Mouse (Mus musculus): ENCODE measurements around the gene Mbnl1. TPM values are rescaled to one million over a fixed set of nuclear protein-coding genes. Genes with fewer than 3 reads are reported as not detected.

The Mbnl1 gene
- polyA plus RNA-seq, 1 experiment from 2014 or later, result 33.3 TPM

DNA sequence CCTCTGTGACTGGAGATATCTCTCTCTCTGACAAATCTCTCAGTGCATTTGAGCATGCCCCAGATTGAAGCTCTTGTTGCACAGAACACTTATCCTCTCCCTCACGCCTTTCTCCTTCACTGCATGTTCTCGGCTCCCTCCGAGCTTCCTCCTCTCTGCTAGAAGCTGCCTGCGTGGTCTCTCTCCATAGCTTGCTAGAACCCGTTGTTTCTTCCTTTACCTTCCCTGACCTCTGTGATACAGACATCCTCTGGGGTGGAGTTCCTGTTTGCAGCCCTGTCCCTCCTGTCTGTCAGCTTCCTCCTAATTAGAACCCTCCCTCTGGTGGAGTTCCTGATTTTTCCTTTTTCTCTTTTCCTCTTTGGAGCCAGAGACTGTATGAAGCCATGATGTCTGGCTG, 108.1 kb downstream of the Mbnl1 start:
- WGBS, result 66% methylated on average over 5 of the region's 5 CpGs
- Histone ChIP-seq H3K27me3 (no peaks in the 10 kb centered on the region), H3K9ac (replicated peaks) (no peak overlapping the region), H3K4me2 (replicated peaks) (no peak overlapping the region), H3K9me3 (no peaks in the 10 kb centered on the region), H3K27ac (replicated peaks) (no peak overlapping the region), H3K4me1 (no peaks in the 10 kb centered on the region), H3K4me3 (no peak overlapping the region), H3K36me3 (no peaks in the 10 kb centered on the region)
- ATAC-seq (ENCODE audit: low FRiP score, low read depth), result no peak

- H3K4me2 ChIP-seq (replicated peaks), result no peak overlapping the region
- H3K9me3 ChIP-seq, result no peaks in the 10 kb centered on the region
- H3K36me3 ChIP-seq, result no peaks in the 10 kb centered on the region
- no peaks in the 10 kb centered on the region for H3K4me1 ChIP-seq
- no peak overlapping the region for H3K9ac ChIP-seq (replicated peaks)
- ATAC-seq (ENCODE audit: low FRiP score, low read depth), result no peak
- no peak overlapping the region for H3K27ac ChIP-seq (replicated peaks)
- no peak overlapping the region for H3K4me3 ChIP-seq
- no peaks in the 10 kb centered on the region for H3K27me3 ChIP-seq
- WGBS, result 64% methylated on average over 3 of the region's 3 CpGs
Measured at GRCm38 (mm10) chr3:60582154-60582553, 109.5 kb downstream of the Mbnl1 start.

DNA sequence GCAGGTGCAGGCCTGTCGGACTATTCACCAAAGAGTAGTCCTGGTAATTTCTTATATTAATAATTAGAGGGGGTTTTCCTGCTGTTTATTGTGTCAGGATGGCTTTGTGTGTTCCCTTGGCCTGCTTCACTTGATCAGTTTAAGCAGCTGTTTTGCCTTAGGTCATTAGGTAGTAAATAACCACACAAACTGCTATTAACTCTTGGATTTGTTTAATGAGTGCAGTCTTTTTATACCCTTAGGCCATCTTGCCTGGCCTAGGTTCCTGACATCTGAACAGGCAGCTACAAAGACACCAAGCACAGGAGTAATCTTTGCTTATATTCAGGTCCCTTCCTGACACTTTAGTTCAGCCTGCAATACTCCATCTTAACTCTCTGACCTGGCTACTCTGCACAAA, 110.0 kb downstream of the Mbnl1 start:
- Histone ChIP-seq H3K4me3 (no peak overlapping the region), H3K4me1 (no peaks in the 10 kb centered on the region), H3K36me3 (no peaks in the 10 kb centered on the region), H3K4me2 (replicated peaks) (no peak overlapping the region), H3K27me3 (no peaks in the 10 kb centered on the region), H3K27ac (replicated peaks) (no peak overlapping the region), H3K9ac (replicated peaks) (no peak overlapping the region), H3K9me3 (no peaks in the 10 kb centered on the region)
- ATAC-seq (ENCODE audit: low FRiP score, low read depth), result no peak
- 76% methylated on average over 1 of the region's 1 CpGs for WGBS

GRCm38 (mm10) chr3:60584704-60585103, 112.1 kb downstream of the Mbnl1 start:
- Histone ChIP-seq H3K4me3 (no peak overlapping the region), H3K4me1 (no peaks in the 10 kb centered on the region), H3K9ac (replicated peaks) (no peak overlapping the region), H3K36me3 (no peaks in the 10 kb centered on the region), H3K27ac (replicated peaks) (no peak overlapping the region), H3K9me3 (no peaks in the 10 kb centered on the region), H3K27me3 (no peaks in the 10 kb centered on the region), H3K4me2 (replicated peaks) (no peak overlapping the region)
- ATAC-seq (ENCODE audit: low FRiP score, low read depth), result no peak
- 94% methylated on average over 3 of the region's 3 CpGs for WGBS

DNA sequence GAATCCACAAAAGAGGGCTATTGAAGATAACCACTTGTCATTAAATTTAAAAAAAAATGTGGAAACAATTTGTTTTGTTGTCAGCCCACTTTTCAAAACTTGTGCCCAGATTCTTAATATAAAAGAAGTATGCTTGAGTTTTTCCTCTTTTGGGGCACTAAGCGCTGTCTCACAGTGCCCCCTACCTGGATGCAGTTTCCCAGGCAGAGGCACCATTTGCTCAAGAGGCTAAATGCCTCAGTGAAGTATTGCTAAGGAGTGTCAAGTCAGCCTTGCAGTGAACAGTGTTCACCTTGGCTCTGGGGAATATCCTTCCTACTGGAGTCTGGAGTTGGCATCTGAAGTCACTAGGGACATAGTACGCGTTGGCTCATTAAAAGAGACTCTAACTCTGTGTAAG, 113.4 kb downstream of the Mbnl1 start:
- H3K27ac ChIP-seq (replicated peaks), result no peak overlapping the region
- no peak overlapping the region for H3K9ac ChIP-seq (replicated peaks)
- no peaks in the 10 kb centered on the region for H3K27me3 ChIP-seq
- H3K36me3 ChIP-seq, result no peaks in the 10 kb centered on the region
- no peak overlapping the region for H3K4me2 ChIP-seq (replicated peaks)
- H3K9me3 ChIP-seq, result no peaks in the 10 kb centered on the region
- no peaks in the 10 kb centered on the region for H3K4me1 ChIP-seq
- H3K4me3 ChIP-seq, result no peak overlapping the region
- 90% methylated on average over 3 of the region's 3 CpGs for WGBS
- ATAC-seq (ENCODE audit: low FRiP score, low read depth), result no peak

- WGBS, result 81% methylated on average over 4 of the region's 4 CpGs
- ATAC-seq (ENCODE audit: low FRiP score, low read depth), result no peak
- Histone ChIP-seq H3K27ac (replicated peaks) (no peak overlapping the region), H3K4me3 (no peak overlapping the region), H3K27me3 (no peaks in the 10 kb centered on the region), H3K4me2 (replicated peaks) (no peak overlapping the region), H3K36me3 (no peaks in the 10 kb centered on the region), H3K4me1 (no peaks in the 10 kb centered on the region), H3K9ac (replicated peaks) (no peak overlapping the region), H3K9me3 (no peaks in the 10 kb centered on the region)
Measured at GRCm38 (mm10) chr3:60587149-60587548, 114.5 kb downstream of the Mbnl1 start.

DNA sequence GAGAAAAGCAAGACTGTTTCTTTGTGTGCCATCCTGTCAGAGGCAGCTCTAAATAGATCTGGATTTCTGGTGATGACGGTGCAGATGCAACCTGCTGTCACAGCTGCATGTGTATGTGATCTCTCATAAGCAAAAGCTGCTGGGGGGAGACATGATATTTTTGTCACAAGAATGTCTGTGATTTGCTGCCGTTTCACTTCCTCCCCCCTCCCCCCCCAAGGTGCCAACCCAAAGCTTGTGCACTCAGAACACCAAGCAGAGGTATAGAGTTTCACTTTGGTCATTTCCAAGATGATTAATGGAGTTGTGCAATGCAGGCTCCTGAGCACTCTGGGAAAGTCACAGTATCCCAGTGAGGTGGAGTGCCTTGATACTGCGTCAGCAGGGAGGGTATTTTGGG, 116.7 kb downstream of the Mbnl1 start:
- no peaks in the 10 kb centered on the region for H3K36me3 ChIP-seq
- H3K27me3 ChIP-seq, result no peaks in the 10 kb centered on the region
- no peak for ATAC-seq (ENCODE audit: low FRiP score, low read depth)
- WGBS, result 88% methylated on average over 3 of the region's 3 CpGs
- H3K9ac ChIP-seq (replicated peaks), result no peak overlapping the region
- H3K27ac ChIP-seq (replicated peaks), result no peak overlapping the region
- no peak overlapping the region for H3K4me3 ChIP-seq
- H3K4me1 ChIP-seq, result no peaks in the 10 kb centered on the region
- H3K4me2 ChIP-seq (replicated peaks), result no peak overlapping the region
- H3K9me3 ChIP-seq, result no peaks in the 10 kb centered on the region

DNA sequence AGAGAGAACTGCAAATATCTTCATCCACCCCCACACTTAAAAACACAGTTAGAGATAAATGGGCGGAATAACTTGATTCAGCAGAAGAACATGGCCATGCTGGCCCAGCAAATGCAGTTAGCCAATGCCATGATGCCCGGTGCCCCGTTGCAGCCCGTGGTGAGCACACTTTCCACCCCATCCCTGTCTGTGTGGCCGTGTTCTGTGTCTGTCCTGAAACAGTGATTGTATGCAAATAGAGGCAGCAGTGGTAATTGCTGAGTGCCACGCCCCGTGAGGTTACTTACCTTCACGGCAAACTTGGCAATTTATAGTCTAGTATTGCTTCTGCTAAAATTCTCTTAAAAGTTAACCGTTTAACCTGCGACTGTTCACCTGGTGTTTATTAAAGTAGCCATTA, 123.0 kb downstream of the Mbnl1 start:
- 92% methylated on average over 10 of the region's 10 CpGs for WGBS
- Histone ChIP-seq H3K9me3 (no peaks in the 10 kb centered on the region), H3K36me3 (no peaks in the 10 kb centered on the region), H3K4me1 (no peaks in the 10 kb centered on the region), H3K27ac (replicated peaks) (no peak overlapping the region), H3K9ac (replicated peaks) (no peak overlapping the region), H3K4me3 (no peak overlapping the region), H3K27me3 (no peaks in the 10 kb centered on the region), H3K4me2 (replicated peaks) (no peak overlapping the region)
- no peak for ATAC-seq (ENCODE audit: low FRiP score, low read depth)

DNA sequence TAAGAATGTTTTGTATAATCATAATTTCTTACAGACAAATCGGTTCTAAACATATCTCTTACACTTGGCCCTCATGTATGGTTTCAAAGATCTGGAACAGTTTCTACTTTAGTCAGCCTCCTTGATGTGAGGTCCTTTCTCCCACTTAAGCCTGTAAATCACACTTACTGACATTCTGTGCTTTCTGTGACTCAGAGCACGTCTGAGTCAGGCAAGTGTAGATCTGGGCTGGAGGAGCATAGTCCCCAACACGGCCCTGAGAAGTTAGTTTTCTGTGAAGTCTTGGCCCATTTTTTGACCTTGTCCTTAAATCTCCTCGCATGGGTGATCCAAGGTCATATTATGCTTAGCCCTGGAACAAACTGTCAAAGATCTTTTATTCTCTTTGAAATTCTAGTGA, 124.4 kb downstream of the Mbnl1 start:
- no peak overlapping the region for H3K4me3 ChIP-seq
- H3K4me2 ChIP-seq (replicated peaks), result no peak overlapping the region
- H3K36me3 ChIP-seq, result no peaks in the 10 kb centered on the region
- H3K9me3 ChIP-seq, result no peaks in the 10 kb centered on the region
- WGBS, result 70% methylated on average over 4 of the region's 4 CpGs
- no peaks in the 10 kb centered on the region for H3K27me3 ChIP-seq
- no peak for ATAC-seq (ENCODE audit: low FRiP score, low read depth)
- no peaks in the 10 kb centered on the region for H3K4me1 ChIP-seq
- no peak overlapping the region for H3K27ac ChIP-seq (replicated peaks)
- H3K9ac ChIP-seq (replicated peaks), result no peak overlapping the region

- no peaks in the 10 kb centered on the region for H3K27me3 ChIP-seq
- no peaks in the 10 kb centered on the region for H3K9me3 ChIP-seq
- no peak overlapping the region for H3K27ac ChIP-seq (replicated peaks)
- 27% methylated on average over 4 of the region's 4 CpGs for WGBS
- no peak overlapping the region for H3K4me3 ChIP-seq
- H3K36me3 ChIP-seq, result 0 out of 2 replicates have a peak, but pooled peaks cover 3% of the 10 kb centered on the region
- H3K4me2 ChIP-seq (replicated peaks), result no peak overlapping the region
- H3K9ac ChIP-seq (replicated peaks), result no peak overlapping the region
- no peaks in the 10 kb centered on the region for H3K4me1 ChIP-seq
- peak; percentile 73 for ATAC-seq (ENCODE audit: low FRiP score, low read depth)
Measured at GRCm38 (mm10) chr3:60601686-60602085, 129.1 kb downstream of the Mbnl1 start.

DNA sequence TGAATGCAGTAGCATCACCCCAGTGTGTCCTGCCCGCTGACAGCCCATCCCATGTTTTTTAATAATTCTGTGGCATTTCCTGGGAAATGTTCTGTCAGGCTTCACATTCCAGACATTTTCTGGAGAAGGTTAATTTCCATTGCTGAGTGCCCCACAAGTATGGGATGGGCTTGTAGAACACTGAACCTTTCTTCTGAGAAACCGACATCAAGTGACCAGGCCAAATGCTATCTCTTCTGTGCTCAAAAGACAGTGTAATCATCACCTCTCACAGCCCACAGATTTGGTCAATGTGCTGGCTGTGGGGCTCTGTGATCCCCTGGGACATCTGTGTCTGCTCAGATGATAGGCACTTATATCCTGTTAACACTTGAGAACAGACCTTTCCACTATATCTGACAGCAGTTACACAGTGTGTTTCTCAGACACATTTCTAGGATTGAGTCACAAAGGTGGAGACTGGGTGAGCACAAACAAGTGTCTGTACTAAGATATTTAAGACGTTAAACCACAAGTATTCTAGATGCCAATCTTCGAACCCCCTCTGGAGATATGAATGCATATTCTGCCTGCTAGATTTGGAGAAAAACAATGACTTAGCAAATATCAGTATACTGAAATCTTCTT, 130.4 kb downstream of the Mbnl1 start:
- ATAC-seq (ENCODE audit: low FRiP score, low read depth), result no peak
- Histone ChIP-seq H3K4me2 (replicated peaks) (no peak overlapping the region), H3K9me3 (no peaks in the 10 kb centered on the region), H3K27ac (replicated peaks) (no peak overlapping the region), H3K4me1 (no peaks in the 10 kb centered on the region), H3K36me3 (0 out of 2 replicates have a peak, but pooled peaks cover 3% of the 10 kb centered on the region), H3K9ac (replicated peaks) (no peak overlapping the region), H3K27me3 (no peaks in the 10 kb centered on the region), H3K4me3 (no peak overlapping the region)
- 83% methylated on average over 4 of the region's 4 CpGs for WGBS

DNA sequence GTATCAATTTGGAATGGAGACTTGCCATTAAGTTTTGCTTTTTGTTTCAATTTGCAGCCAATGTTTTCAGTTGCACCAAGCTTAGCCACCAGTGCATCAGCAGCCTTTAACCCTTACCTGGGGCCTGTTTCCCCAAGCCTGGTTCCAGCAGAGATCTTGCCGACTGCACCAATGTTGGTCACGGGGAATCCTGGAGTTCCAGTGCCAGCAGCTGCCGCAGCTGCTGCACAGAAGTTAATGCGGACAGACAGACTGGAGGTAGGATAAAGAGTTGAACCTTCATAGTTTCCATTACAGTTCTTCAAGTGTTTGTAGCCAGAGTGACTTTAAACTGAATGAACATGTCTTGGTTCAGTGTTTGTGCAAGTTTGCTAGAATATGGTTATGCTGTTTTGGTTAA, 131.0 kb downstream of the Mbnl1 start:
- no peak for ATAC-seq (ENCODE audit: low FRiP score, low read depth)
- WGBS, result 87% methylated on average over 4 of the region's 4 CpGs
- H3K4me3 ChIP-seq, result no peak overlapping the region

DNA sequence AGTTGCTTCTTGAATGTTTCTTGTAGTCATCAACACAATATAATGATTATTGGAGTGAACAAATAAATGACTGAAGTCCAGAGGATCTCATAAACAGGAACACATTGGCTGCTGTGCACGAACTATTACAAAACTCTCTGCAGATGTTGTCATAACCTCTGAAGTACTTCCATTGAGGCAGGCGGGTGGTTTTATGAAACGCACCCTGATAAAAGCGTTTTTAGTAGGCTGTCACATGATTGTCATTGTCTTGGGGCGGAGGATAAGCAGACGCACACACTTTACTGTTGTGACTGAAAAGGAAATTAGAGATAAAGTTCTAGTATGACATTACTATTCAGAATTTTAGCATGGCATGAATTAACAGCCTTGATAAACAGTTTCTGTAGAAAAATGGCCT, 131.6 kb downstream of the Mbnl1 start:
- Histone ChIP-seq H3K9ac (replicated peaks) (no peak overlapping the region), H3K36me3 (0 out of 2 replicates have a peak, but pooled peaks cover 3% of the 10 kb centered on the region), H3K9me3 (no peaks in the 10 kb centered on the region), H3K27me3 (no peaks in the 10 kb centered on the region), H3K27ac (replicated peaks) (no peak overlapping the region), H3K4me2 (replicated peaks) (no peak overlapping the region), H3K4me1 (no peaks in the 10 kb centered on the region), H3K4me3 (no peak overlapping the region)
- ATAC-seq (ENCODE audit: low FRiP score, low read depth), result no peak
- whole genome bisulfite sequencing, result 90% methylated on average over 6 of the region's 6 CpGs

More for the DNA sequence above, 131.0 kb downstream of the Mbnl1 start:
- no peaks in the 10 kb centered on the region for H3K4me1 ChIP-seq
- H3K9ac ChIP-seq (replicated peaks), result no peak overlapping the region
- H3K9me3 ChIP-seq, result no peaks in the 10 kb centered on the region
- no peaks in the 10 kb centered on the region for H3K27me3 ChIP-seq
- no peak overlapping the region for H3K4me2 ChIP-seq (replicated peaks)
- H3K36me3 ChIP-seq, result 0 out of 2 replicates have a peak, but pooled peaks cover 3% of the 10 kb centered on the region
- no peak overlapping the region for H3K27ac ChIP-seq (replicated peaks)
